Mouse (Mus musculus) embryonic fibroblast, embryonic 13.5 days (primary cell): ENCODE results near the gene Rac2.

ENCODE experiments used
- CTCF ChIP-seq: IDR thresholded peaks from 2 replicates; pipeline ENCODE4 v1.5.1; 2011; ENCODE audit warnings: mild to moderate bottlenecking, control low read depth, low read length, moderate library complexity, borderline replicate concordance; ENCODE audit not compliant: insufficient read depth
- POLR2A ChIP-seq: IDR thresholded peaks from 2 replicates; pipeline ENCODE4 v1.6.1; 2011; ENCODE audit warnings: low read depth, mild to moderate bottlenecking, control low read depth, low read length, moderate library complexity

GRCm38 (mm10) chr15:78521892-78522291 lies 50.7 kb downstream of the Rac2 start:
- TF ChIP-seq POLR2A = no peak
- TF ChIP-seq CTCF = no peak
